Mouse (Mus musculus) right cerebral cortex, postnatal 25 days (tissue): ENCODE measurements around the gene Sec24d.

Experiments
- DNase-seq: peaks from one replicate; pipeline ENCODE4 v3.0.0; 2022

Gene Sec24d

GRCm38 (mm10) chr3:123301521-123301920, 34.3 kb downstream of the Sec24d start:
- no peak for DNase-seq

- DNase-seq: no peak
These were observed 38.4 kb downstream of the Sec24d start for GRCm38 (mm10) chr3:123305611-123306010.

GRCm38 (mm10) chr3:123307446-123307845, 40.2 kb downstream of the Sec24d start:
- no peak for DNase-seq

GRCm38 (mm10) chr3:123309141-123309540, 41.9 kb downstream of the Sec24d start:
- DNase-seq: no peak

- DNase-seq: no peak
These were observed 45.3 kb downstream of the Sec24d start for GRCm38 (mm10) chr3:123312477-123313062.

- no peak for DNase-seq
These were observed 46.2 kb downstream of the Sec24d start for GRCm38 (mm10) chr3:123313477-123313876.

- no peak for DNase-seq
These were observed 46.8 kb downstream of the Sec24d start for GRCm38 (mm10) chr3:123313920-123314614.

GRCm38 (mm10) chr3:123316066-123316465, 48.8 kb downstream of the Sec24d start:
- DNase-seq: no peak

- no peak for DNase-seq
These were observed 49.8 kb downstream of the Sec24d start for GRCm38 (mm10) chr3:123317081-123317480.

GRCm38 (mm10) chr3:123320341-123320740, 53.1 kb downstream of the Sec24d start:
- no peak for DNase-seq

GRCm38 (mm10) chr3:123321612-123322011, 54.4 kb downstream of the Sec24d start:
- no peak for DNase-seq

GRCm38 (mm10) chr3:123322147-123322546, 54.9 kb downstream of the Sec24d start:
- no peak for DNase-seq

- DNase-seq: no peak
These were observed 57.1 kb downstream of the Sec24d start for GRCm38 (mm10) chr3:123324326-123324725.

- DNase-seq: no peak
These were observed 62.0 kb downstream of the Sec24d start for GRCm38 (mm10) chr3:123329251-123329650.

- DNase-seq: no peak
These were observed 63.0 kb downstream of the Sec24d start for GRCm38 (mm10) chr3:123330221-123330620.

GRCm38 (mm10) chr3:123332330-123333054, 65.2 kb downstream of the Sec24d start:
- DNase-seq: no peak

GRCm38 (mm10) chr3:123333055-123333424, 65.8 kb downstream of the Sec24d start:
- no peak for DNase-seq

GRCm38 (mm10) chr3:123334947-123335346, 67.7 kb downstream of the Sec24d start:
- no peak for DNase-seq

GRCm38 (mm10) chr3:123335480-123335879, 68.2 kb downstream of the Sec24d start:
- DNase-seq: no peak

GRCm38 (mm10) chr3:123336455-123336854, 69.2 kb downstream of the Sec24d start:
- no peak for DNase-seq

GRCm38 (mm10) chr3:123336951-123337350, 69.7 kb downstream of the Sec24d start:
- DNase-seq: no peak

GRCm38 (mm10) chr3:123337853-123338252, 70.6 kb downstream of the Sec24d start:
- DNase-seq: no peak

- DNase-seq: no peak
These were observed 71.5 kb downstream of the Sec24d start for GRCm38 (mm10) chr3:123338666-123339195.

- no peak for DNase-seq
These were observed 73.8 kb downstream of the Sec24d start for GRCm38 (mm10) chr3:123341049-123341448.
